Mouse (Mus musculus): Measurements from ENCODE around the gene Grrp1. TPM values are rescaled to one million over a fixed set of nuclear protein-coding genes. Genes with fewer than 3 reads are reported as not detected.

Gene Grrp1
- polyA plus RNA-seq, 1 experiment from 2014 or later: 6.2 TPM

DNA sequence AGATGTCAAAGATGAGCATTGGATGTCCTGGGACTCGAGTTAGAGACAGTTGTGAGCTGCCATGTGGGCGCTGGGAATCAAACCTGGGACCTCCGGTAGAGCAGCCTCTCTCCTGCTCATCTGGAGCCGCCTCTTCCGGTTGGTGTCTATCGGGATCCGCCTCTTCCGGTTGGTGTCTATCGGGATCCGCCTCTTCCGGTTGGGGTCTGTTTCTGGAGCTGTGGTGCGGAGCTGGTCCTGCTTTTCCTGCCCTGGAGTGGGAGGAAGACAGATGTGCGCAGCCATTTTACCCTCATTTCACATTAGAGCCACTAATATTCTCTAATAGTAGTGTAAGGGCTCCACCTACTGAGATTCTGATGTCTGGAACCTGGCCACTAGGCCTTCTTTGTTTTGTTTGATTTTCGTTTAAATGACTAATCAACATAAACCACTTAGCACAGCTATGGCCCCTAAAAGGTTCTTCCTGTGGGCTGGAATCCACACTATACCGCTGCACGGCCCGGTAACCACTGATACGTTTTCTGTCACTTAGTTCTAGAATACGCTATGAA is 14.3 kb upstream of the Grrp1 start:
- 83% methylated on average over 19 of the region's 19 CpGs for WGBS
- H3K4me3 ChIP-seq (ENCODE audit: control insufficient read depth in 1 of 2, insufficient read depth in 1 of 2, low read depth in 1 of 2, low read length in 2 of 2): no peak overlapping the region
- no peak overlapping the region for H3K4me2 ChIP-seq (ENCODE audit: low read length)
- H3K27ac ChIP-seq (replicated peaks in 1 of 2; ENCODE audit: control insufficient read depth in 1 of 2, insufficient read depth in 1 of 2, low read depth in 2 of 2, low read length in 2 of 2): no peak overlapping the region
- no peaks in the 10 kb centered on the region for H3K36me3 ChIP-seq (ENCODE audit: control insufficient read depth, insufficient read depth, low read length)
- H3K9me3 ChIP-seq (ENCODE audit: control insufficient read depth, low read length): no peaks in the 10 kb centered on the region
- H3K9ac ChIP-seq (ENCODE audit: low read length): no peak overlapping the region
- no peak for ATAC-seq (ENCODE audit: insufficient number of reproducible peaks, insufficient read depth, low FRiP score, low read depth)
- H3K27me3 ChIP-seq (ENCODE audit: control insufficient read depth, insufficient read depth, low read length): no peaks in the 10 kb centered on the region
- peaks cover 3 to 5% of the 10 kb centered on the region in 2 experiments; a peak in 3 of 4 replicates for H3K4me1 ChIP-seq (ENCODE audit: control insufficient read depth in 2 of 2, insufficient read depth in 2 of 2, low read length in 2 of 2)

DNA sequence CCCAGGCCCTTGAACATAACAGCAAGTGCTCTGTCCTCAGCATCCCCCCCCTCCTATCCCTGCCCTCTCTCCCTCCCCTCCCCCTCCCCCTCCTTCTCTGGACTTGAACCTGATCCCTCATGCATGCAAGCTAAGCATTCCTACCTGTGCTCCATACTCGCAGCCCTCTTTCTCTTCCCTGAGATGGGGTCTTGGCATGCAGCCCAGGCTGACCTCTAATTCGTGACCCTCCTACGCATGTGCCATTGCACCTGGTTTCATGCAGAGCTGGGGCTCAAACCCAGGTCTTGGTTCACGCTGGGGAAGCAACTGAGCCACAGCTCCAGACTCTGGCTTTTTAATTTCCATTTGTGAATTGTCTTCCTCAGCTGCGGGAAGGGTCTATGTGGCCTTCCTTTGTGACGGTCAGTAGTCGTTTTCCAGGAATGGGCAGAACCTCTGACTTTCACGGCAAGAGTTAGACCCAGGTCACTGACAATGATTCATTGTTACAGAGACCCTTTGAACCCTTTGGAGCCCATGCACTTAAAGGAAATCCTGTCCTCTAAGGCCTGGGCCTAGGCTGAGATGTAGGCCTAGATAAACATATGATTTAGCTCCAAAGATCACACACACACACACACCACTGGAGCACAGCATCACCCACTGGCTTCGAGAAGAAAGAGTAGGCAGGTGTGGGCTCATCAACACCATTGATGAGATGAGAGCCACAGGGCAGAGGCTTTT is 12.1 kb upstream of the Grrp1 start:
- Histone ChIP-seq H3K27me3 (ENCODE audit: control insufficient read depth, insufficient read depth, low read length) (no peaks in the 10 kb centered on the region), H3K9me3 (ENCODE audit: control insufficient read depth, low read length) (no peaks in the 10 kb centered on the region), H3K4me3 (ENCODE audit: control insufficient read depth in 1 of 2, insufficient read depth in 1 of 2, low read depth in 1 of 2, low read length in 2 of 2) (no peak overlapping the region), H3K27ac (replicated peaks in 1 of 2; ENCODE audit: control insufficient read depth in 1 of 2, insufficient read depth in 1 of 2, low read depth in 2 of 2, low read length in 2 of 2) (no peak overlapping the region), H3K4me2 (ENCODE audit: low read length) (no peak overlapping the region), H3K4me1 (ENCODE audit: control insufficient read depth in 2 of 2, insufficient read depth in 2 of 2, low read length in 2 of 2) (no peaks in the 10 kb centered on the region), H3K9ac (ENCODE audit: low read length) (no peak overlapping the region), H3K36me3 (ENCODE audit: control insufficient read depth, insufficient read depth, low read length) (no peaks in the 10 kb centered on the region)
- ATAC-seq (ENCODE audit: insufficient number of reproducible peaks, insufficient read depth, low FRiP score, low read depth): no peak
- 66% methylated on average over 9 of the region's 9 CpGs for WGBS

DNA sequence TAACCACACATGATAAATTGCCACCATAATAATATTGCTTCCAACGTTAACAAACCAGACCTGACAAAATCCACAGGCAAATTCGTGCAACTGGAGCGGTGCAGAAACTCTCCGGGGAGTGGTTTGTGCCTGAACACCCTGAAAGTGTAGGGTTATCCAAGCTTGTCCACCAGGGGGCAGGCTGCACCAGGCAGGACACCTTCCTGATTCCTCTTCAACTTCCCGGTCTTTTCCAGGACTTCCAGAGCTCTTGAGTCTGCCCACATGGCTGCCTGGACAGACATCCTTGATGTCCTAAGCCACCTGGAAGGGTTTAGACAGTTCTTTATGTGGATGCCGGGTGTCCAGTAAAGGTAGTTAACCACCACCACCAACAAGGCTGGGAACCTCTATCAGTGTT is 9.3 kb upstream of the Grrp1 start:
- Histone ChIP-seq H3K9me3 (ENCODE audit: control insufficient read depth, low read length) (no peaks in the 10 kb centered on the region), H3K4me3 (ENCODE audit: control insufficient read depth in 1 of 2, insufficient read depth in 1 of 2, low read depth in 1 of 2, low read length in 2 of 2) (no peak overlapping the region), H3K27ac (replicated peaks in 1 of 2; ENCODE audit: control insufficient read depth in 1 of 2, insufficient read depth in 1 of 2, low read depth in 2 of 2, low read length in 2 of 2) (no peak overlapping the region), H3K4me2 (ENCODE audit: low read length) (no peak overlapping the region), H3K4me1 (ENCODE audit: control insufficient read depth in 2 of 2, insufficient read depth in 2 of 2, low read length in 2 of 2) (peaks cover 0 to under 1% of the 10 kb centered on the region in 2 experiments; a peak in 2 of 4 replicates), H3K9ac (ENCODE audit: low read length) (no peak overlapping the region), H3K36me3 (ENCODE audit: control insufficient read depth, insufficient read depth, low read length) (no peaks in the 10 kb centered on the region), H3K27me3 (ENCODE audit: control insufficient read depth, insufficient read depth, low read length) (no peaks in the 10 kb centered on the region)
- ATAC-seq (ENCODE audit: insufficient number of reproducible peaks, insufficient read depth, low FRiP score, low read depth): no peak
- WGBS: 33% methylated on average over 6 of the region's 6 CpGs

- no peak overlapping the region for H3K4me3 ChIP-seq (ENCODE audit: control insufficient read depth in 1 of 2, insufficient read depth in 1 of 2, low read depth in 1 of 2, low read length in 2 of 2)
- H3K27ac ChIP-seq (replicated peaks in 1 of 2; ENCODE audit: control insufficient read depth in 1 of 2, insufficient read depth in 1 of 2, low read depth in 2 of 2, low read length in 2 of 2): no peak overlapping the region
- no peaks in the 10 kb centered on the region for H3K9me3 ChIP-seq (ENCODE audit: control insufficient read depth, low read length)
- H3K9ac ChIP-seq (ENCODE audit: low read length): no peak overlapping the region
- no peaks in the 10 kb centered on the region for H3K36me3 ChIP-seq (ENCODE audit: control insufficient read depth, insufficient read depth, low read length)
- no peak for ATAC-seq (ENCODE audit: insufficient number of reproducible peaks, insufficient read depth, low FRiP score, low read depth)
- WGBS: 62% methylated on average over 11 of the region's 11 CpGs
- peaks cover 27 to 36% of the 10 kb centered on the region in 2 experiments for H3K4me1 ChIP-seq (ENCODE audit: control insufficient read depth in 2 of 2, insufficient read depth in 2 of 2, low read length in 2 of 2)
- H3K4me2 ChIP-seq (ENCODE audit: low read length): no peak overlapping the region
- no peaks in the 10 kb centered on the region; the same call in 1 of the 2 replicates for H3K27me3 ChIP-seq (ENCODE audit: control insufficient read depth, insufficient read depth, low read length)
Observed at GRCm38 (mm10) chr4:134258354-134258753, 4.4 kb upstream of the Grrp1 start.

DNA sequence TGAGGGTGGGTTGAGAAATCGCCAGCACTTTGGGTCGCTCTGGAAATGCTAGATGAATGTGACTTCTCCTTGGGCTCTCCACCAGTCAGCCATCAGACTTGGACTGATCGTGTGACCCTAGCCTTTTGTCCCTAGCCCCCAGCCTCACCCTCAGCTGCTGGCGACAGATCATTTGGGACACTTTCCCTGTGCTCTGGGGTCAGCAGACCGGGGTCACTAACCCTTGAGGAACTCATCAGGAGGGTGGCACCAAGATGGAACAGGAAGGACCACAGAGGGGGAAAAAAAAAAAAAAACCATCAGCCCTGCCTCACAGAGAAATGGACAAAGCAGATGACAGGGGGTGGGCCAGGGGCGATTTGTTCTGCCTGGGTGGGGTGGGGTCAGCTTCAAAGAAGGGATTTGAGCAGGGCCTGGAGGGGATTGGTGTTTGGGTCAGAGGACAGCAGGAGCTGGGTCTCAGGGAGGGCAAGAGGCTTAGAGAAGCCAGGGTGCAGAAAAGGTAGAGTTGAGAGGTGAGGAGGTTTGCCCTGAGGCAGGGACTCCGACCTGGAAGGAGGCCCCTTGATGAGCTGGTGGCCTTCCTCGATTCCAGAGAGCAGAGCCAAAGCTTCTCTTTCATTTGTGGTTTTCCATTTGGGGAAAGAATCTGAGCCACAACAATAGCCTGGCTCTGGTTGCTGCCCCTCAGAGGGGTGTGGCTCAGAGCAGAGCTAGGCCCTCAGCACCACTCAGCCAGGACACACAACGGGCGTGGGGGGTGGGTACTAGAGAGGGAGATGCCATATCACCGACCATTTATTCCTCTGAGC is 3.5 kb upstream of the Grrp1 start:
- no peak for ATAC-seq (ENCODE audit: insufficient number of reproducible peaks, insufficient read depth, low FRiP score, low read depth)
- Histone ChIP-seq H3K4me2 (ENCODE audit: low read length) (peak overlapping the region; percentile 46), H3K27ac (replicated peaks in 1 of 2; ENCODE audit: control insufficient read depth in 1 of 2, insufficient read depth in 1 of 2, low read depth in 2 of 2, low read length in 2 of 2) (peak overlapping the region in 1 of 2 experiments; percentile 59; a peak in 3 of 4 replicates), H3K9me3 (ENCODE audit: control insufficient read depth, low read length) (no peaks in the 10 kb centered on the region), H3K9ac (ENCODE audit: low read length) (peak overlapping the region; percentile 31), H3K27me3 (ENCODE audit: control insufficient read depth, insufficient read depth, low read length) (peaks cover 7% of the 10 kb centered on the region), H3K4me3 (ENCODE audit: control insufficient read depth in 1 of 2, insufficient read depth in 1 of 2, low read depth in 1 of 2, low read length in 2 of 2) (no peak overlapping the region), H3K36me3 (ENCODE audit: control insufficient read depth, insufficient read depth, low read length) (no peaks in the 10 kb centered on the region), H3K4me1 (ENCODE audit: control insufficient read depth in 2 of 2, insufficient read depth in 2 of 2, low read length in 2 of 2) (peaks cover 29 to 41% of the 10 kb centered on the region in 2 experiments)
- WGBS: 26% methylated on average over 11 of the region's 11 CpGs

GRCm38 (mm10) chr4:134256407-134257197 is 2.7 kb upstream of the Grrp1 start:
- peak overlapping the region; percentile 30 to 59 for H3K27ac ChIP-seq (replicated peaks in 1 of 2; ENCODE audit: control insufficient read depth in 1 of 2, insufficient read depth in 1 of 2, low read depth in 2 of 2, low read length in 2 of 2)
- H3K9ac ChIP-seq (ENCODE audit: low read length): peak overlapping the region; percentile 31
- H3K4me2 ChIP-seq (ENCODE audit: low read length): peak overlapping the region; percentile 46
- peaks cover 36 to 48% of the 10 kb centered on the region in 2 experiments for H3K4me1 ChIP-seq (ENCODE audit: control insufficient read depth in 2 of 2, insufficient read depth in 2 of 2, low read length in 2 of 2)
- no peak overlapping the region; a peak in 1 of 4 replicates for H3K4me3 ChIP-seq (ENCODE audit: control insufficient read depth in 1 of 2, insufficient read depth in 1 of 2, low read depth in 1 of 2, low read length in 2 of 2)
- 12% methylated on average over 19 of the region's 19 CpGs for WGBS
- no peaks in the 10 kb centered on the region for H3K9me3 ChIP-seq (ENCODE audit: control insufficient read depth, low read length)
- no peaks in the 10 kb centered on the region for H3K36me3 ChIP-seq (ENCODE audit: control insufficient read depth, insufficient read depth, low read length)
- H3K27me3 ChIP-seq (ENCODE audit: control insufficient read depth, insufficient read depth, low read length): peaks cover 13% of the 10 kb centered on the region
- ATAC-seq (ENCODE audit: insufficient number of reproducible peaks, insufficient read depth, low FRiP score, low read depth): no peak

- peaks cover 41 to 55% of the 10 kb centered on the region in 2 experiments for H3K4me1 ChIP-seq (ENCODE audit: control insufficient read depth in 2 of 2, insufficient read depth in 2 of 2, low read length in 2 of 2)
- 0 out of 2 replicates have a peak overlapping the region, but pooled peaks have one; percentile 31 for H3K9ac ChIP-seq (ENCODE audit: low read length)
- peak overlapping the region; percentile 30 to 59; a peak in 2 of 4 replicates for H3K27ac ChIP-seq (replicated peaks in 1 of 2; ENCODE audit: control insufficient read depth in 1 of 2, insufficient read depth in 1 of 2, low read depth in 2 of 2, low read length in 2 of 2)
- H3K4me2 ChIP-seq (ENCODE audit: low read length): peak overlapping the region; percentile 46; the same call in 1 of the 2 replicates
- no peak overlapping the region for H3K4me3 ChIP-seq (ENCODE audit: control insufficient read depth in 1 of 2, insufficient read depth in 1 of 2, low read depth in 1 of 2, low read length in 2 of 2)
- H3K27me3 ChIP-seq (ENCODE audit: control insufficient read depth, insufficient read depth, low read length): peaks cover 14% of the 10 kb centered on the region
- no peaks in the 10 kb centered on the region for H3K9me3 ChIP-seq (ENCODE audit: control insufficient read depth, low read length)
- 47% methylated on average over 4 of the region's 4 CpGs for WGBS
- no peak for ATAC-seq (ENCODE audit: insufficient number of reproducible peaks, insufficient read depth, low FRiP score, low read depth)
- no peaks in the 10 kb centered on the region for H3K36me3 ChIP-seq (ENCODE audit: control insufficient read depth, insufficient read depth, low read length)
Observed at GRCm38 (mm10) chr4:134255854-134256253, 1.9 kb upstream of the Grrp1 start.
